Mouse (Mus musculus) G1E-ER4 (cell line): ENCODE results near the gene Cep295nl. TPM values are rescaled to one million over a fixed set of nuclear protein-coding genes. Genes with fewer than 3 reads are reported as not detected.

Source experiments
- GATA1 ChIP-seq: IDR thresholded peaks from one replicate; pipeline ENCODE4 v1.8.0; 2012; ENCODE audit warnings: low read length, inconsistent platforms
- polyA plus RNA-seq: library from polyadenylated mRNA; stranded (reverse); fragments of >175 nt; gene quantifications from 2 replicates; pipeline ENCODE4 v1.2.3, GENCODE M21; 2012

Cep295nl gene
- not detected in 2 replicates for polyA plus RNA-seq

DNA sequence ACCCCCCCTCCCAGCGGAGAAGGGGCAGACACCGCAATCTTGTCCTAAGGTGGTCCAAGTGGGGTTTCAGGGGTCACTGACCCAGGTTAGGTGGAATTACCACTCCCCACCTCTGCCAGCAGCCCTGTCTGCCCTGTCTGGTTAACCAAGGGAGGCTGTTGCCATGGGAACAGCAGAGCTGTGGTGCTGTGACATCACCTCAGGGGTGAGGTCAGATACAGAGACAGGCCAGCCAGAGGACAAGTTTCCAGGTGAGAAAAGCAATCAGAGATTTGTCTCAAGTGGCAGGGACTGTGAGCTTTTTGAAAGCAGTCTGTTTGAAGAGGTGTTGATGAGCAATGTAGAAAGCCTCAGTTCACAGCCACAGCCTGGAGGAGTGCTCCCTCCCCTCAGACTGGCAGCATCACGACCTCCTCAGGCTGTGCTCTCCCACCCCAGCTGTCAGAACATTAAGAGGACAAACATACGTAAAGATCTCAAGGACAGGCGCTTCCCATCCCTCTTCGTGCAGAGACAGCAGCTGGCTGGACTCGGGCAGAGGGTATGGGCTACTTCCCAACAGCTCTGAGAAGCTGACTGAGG lies at the start of gene Cep295nl:
Gene Cep295nl (minus strand): TSS at position 101 of the 582 bp plus-strand sequence.
- no peak for TF ChIP-seq GATA1

GRCm38 (mm10) chr11:118379251-118380009 lies 37.1 kb upstream of the Cep295nl start:
- no peak for TF ChIP-seq GATA1

GRCm38 (mm10) chr11:118378656-118379055 lies 36.4 kb upstream of the Cep295nl start:
- TF ChIP-seq GATA1: no peak

GRCm38 (mm10) chr11:118375881-118376280 lies 33.6 kb upstream of the Cep295nl start:
- no peak for TF ChIP-seq GATA1

DNA sequence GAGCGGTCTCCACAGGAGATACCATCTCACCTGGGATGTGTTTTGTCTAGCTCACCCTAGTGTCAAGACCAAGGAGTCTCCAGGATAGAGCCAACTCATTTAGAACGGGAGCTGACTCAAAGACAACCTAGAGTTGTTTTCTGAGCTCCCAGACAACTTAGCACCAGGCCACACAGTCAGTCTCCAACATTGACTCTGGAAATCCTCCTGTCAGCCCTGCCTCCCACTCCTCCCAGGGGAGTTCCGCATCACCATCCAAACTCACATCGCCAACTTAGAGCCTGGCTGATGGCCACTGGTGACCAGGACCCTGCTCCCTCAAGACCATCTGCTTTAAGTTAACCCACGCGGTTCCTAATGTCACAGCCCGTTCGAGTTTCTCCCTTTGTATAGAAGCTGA lies 33.2 kb upstream of the Cep295nl start:
- TF ChIP-seq GATA1: no peak

- TF ChIP-seq GATA1: no peak
Measured at GRCm38 (mm10) chr11:118375006-118375405, 32.7 kb upstream of the Cep295nl start.

- TF ChIP-seq GATA1: no peak
Measured at GRCm38 (mm10) chr11:118374506-118374905, 32.2 kb upstream of the Cep295nl start.

GRCm38 (mm10) chr11:118372641-118373040 lies 30.3 kb upstream of the Cep295nl start:
- no peak for TF ChIP-seq GATA1

DNA sequence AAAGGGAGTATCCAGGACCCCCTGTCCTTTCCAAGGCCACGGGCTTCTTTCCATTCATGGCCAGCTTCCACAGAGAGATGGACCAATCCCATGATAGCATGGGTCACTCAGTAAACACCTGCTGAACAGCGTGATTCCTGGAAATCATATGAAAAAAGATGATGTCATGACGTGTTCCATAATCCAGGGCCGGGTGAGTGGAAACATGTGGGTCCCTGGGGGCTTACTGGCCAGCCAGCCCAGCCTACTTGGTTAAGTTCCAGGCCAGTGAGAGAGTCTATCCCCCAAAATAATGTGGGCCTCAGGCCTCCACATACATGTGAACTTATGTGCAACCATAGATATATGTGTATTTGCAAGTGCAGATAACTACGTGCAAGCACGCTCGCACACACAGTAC lies 29.6 kb upstream of the Cep295nl start:
- TF ChIP-seq GATA1: no peak

- TF ChIP-seq GATA1: no peak
Measured at GRCm38 (mm10) chr11:118369657-118370056, 27.4 kb upstream of the Cep295nl start.

GRCm38 (mm10) chr11:118369251-118369650 lies 27.0 kb upstream of the Cep295nl start:
- no peak for TF ChIP-seq GATA1

- TF ChIP-seq GATA1: no peak
Measured at GRCm38 (mm10) chr11:118368330-118368729, 26.0 kb upstream of the Cep295nl start.

GRCm38 (mm10) chr11:118366559-118366958 lies 24.3 kb upstream of the Cep295nl start:
- TF ChIP-seq GATA1: no peak

DNA sequence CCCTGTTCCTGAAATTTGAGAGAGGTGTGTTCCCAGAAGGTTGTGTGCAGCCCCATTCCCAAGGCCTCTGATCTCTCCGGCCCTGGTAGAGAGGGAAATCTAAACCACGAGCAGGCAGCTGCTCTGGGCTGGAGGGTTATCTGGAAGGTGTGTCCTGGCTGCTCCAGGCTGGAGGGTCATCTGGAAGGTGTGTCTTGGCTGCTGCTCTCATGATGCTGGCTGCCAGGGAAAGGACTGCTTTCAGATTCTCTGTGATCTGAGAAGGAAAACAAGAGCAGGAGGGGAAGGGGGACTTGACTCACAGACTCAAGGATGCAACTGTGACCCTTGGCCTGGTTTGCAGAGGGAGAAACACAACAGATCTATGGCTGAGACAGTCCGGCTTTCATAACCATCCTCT lies 23.8 kb upstream of the Cep295nl start:
- no peak for TF ChIP-seq GATA1

- TF ChIP-seq GATA1: no peak
Measured at GRCm38 (mm10) chr11:118365171-118365570, 22.9 kb upstream of the Cep295nl start.

GRCm38 (mm10) chr11:118364021-118364420 lies 21.7 kb upstream of the Cep295nl start:
- no peak for TF ChIP-seq GATA1

GRCm38 (mm10) chr11:118362971-118363518 lies 20.7 kb upstream of the Cep295nl start:
- TF ChIP-seq GATA1: no peak
